Mouse (Mus musculus) kidney, postnatal 4 days (tissue): ENCODE results near the gene Cpa4.

Source experiments
- DNase-seq, 2 experiments: peaks; one replicate each; pipeline ENCODE4 v3.0.0; 2021; ENCODE audit warnings: mixed read lengths in 2 of 2

The Cpa4 gene

GRCm38 (mm10) chr6:30552628-30553027 lies 15.5 kb upstream of the Cpa4 start:
- DNase-seq, result no peak

- DNase-seq, result no peak
Measured at GRCm38 (mm10) chr6:30553381-30554010, 14.7 kb upstream of the Cpa4 start.

DNA sequence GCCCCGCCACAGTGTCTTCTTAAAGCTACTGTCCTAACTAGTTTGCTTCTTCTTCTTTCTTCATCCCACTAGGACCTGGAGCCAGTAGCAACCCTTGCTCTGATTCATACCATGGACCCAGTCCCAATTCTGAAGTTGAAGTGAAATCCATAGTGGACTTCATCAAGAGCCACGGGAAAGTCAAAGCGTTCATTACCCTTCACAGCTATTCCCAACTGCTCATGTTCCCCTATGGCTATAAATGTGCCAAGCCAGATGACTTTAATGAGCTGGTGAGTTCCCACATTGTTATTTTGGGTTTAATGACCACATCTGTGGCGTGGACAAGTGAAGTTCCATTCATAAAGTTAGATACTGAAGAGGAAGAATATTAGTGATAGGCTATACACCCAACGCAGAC lies 14.1 kb upstream of the Cpa4 start:
- DNase-seq, result no peak

- DNase-seq, result no peak
Measured at GRCm38 (mm10) chr6:30554621-30555170, 13.5 kb upstream of the Cpa4 start.

DNA sequence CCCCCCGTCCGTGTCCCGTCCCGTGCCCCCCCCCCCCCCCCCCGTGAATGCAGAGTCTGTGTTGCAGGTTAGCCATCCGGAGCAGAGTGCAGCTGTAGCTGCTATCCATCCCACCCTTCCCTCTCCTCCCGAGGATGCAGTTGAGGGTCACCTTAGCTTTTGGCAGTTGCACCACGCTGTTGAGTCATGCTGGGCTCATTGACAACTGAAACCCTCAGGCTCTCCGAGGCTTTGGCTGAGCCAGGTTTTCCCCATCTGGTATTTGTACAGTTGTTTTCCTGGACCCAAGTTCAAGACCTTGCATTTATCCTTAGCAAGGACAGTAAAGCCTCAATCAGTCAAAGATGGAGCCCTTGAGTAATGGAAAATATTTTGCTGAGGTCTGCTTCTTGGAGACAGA lies 12.1 kb upstream of the Cpa4 start:
- DNase-seq, result peak in 1 of 2 experiments; percentile 13

DNA sequence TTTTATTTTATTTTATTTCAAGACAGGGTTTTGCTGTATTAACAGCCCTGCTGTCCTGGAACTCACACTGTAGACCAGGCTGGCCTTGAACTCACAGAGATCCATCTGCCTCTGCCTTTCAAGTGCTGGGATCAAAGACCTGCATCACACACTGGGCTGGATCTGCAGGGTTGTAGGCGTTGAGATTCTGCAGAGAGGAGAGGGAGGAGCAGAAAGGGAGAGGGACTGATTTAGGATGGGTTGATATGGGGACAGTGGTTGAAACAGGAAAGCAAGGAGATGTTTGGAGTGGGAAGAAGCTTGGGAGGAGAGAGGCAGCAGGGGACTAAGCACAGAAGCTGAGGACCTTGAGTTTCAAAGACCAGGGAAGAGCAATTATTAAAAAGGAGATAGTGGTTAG lies 8.4 kb upstream of the Cpa4 start:
- DNase-seq, result no peak

DNA sequence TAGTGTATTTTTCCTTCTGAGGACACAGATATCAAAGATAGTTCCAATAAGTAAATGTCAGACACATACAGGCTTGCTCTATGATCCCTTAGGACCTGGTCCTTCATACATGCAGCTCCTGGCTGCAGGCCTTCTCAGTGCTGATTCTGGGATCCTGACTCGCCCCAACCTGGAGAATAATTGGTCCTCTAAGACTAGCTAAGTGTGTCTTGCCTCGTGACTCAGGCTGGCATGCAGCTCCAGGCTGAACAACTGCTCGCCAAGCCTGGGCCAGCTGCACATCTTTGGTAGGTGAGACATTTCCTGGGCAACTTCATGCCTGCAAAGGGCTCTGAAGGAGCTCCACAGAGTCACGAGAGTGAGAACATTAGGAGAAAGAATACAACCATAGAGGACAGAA lies 6.0 kb upstream of the Cpa4 start:
- no peak for DNase-seq

- no peak for DNase-seq
Measured at GRCm38 (mm10) chr6:30563575-30563974, 4.6 kb upstream of the Cpa4 start.

- DNase-seq, result no peak
Measured at GRCm38 (mm10) chr6:30564051-30564450, 4.1 kb upstream of the Cpa4 start.

- DNase-seq, result no peak
Measured at GRCm38 (mm10) chr6:30569331-30569730, 1.2 kb downstream of the Cpa4 start.

DNA sequence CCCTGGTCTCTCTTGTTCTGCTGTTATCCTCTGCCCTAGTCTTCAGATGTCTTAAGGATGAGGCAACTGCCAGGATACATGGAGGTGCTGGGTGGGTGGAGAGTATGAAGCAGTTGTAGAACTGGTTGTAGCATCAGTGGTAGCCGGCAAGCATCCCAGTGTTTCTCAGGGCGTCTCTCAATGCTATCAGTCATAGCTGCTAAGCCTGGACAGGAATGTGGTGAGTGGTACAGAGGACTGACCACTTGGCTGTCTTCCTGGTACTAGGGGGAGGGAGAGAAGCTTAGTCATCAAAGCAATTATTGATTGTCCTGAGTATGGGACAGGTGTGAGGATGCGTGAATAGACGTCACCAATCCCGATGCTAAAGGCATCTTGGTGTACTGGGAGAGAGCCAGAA lies 1.8 kb downstream of the Cpa4 start:
- no peak for DNase-seq

DNA sequence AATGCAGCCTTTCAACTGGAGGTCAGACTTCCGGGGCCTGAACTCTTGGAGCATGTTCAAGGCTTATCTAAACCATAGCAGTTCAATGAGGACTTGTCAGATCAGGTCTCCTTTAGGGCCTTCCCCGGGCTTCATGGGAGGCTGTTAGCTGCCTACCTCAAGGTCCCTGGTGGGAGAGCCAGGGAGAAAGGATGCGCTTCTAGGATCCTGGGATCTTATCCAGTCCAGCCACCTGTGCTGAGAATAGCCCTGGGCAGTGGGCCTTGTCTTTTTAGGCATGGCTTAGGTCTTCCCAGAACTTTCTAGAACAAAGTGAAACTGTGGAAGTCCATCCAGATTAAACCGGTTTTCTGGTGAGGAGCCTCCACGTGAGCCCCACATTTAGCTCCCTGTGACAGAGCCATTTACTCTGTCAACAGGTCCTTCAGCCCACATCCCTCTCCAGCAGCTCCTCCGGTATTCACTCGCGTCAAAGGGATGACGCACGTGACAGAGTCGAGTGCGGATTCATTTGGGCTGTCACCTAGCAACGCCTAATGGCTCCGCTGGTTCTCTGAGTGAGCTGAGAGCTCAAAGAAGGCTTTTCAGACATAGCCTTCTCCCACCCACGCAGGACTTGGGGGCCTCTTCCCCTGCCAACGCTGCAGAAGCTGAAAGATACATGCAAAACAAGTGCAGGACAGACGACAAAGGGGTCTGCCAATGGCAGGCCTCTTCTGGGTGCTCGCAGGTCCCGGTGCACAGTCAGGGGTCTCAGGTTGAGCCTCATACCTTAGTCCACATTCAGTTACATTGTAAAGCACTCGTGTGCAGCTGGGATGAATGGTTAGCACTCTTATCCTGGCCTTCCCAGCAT lies 4.5 kb downstream of the Cpa4 start:
- DNase-seq, result peak in 1 of 2 experiments; percentile 35

DNA sequence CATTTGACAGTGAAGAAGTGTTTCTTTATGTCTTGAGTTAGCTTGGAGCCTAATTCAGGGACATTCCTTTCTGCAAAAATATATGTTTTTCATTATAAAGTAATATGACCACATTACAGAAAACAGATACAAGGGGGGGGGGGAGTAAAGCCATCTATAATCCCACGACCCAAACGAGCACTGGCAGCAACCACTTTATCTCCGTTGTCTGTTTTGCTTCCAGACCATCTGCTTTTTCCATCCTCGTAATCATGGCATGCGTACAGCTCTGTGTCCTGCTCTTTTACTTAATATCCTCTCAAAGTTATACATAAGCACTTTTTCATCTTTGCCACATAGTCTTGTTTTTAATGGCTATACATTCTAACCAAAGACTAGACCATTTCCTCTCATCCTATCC lies 5.2 kb downstream of the Cpa4 start:
- no peak for DNase-seq

- DNase-seq, result no peak
Measured at GRCm38 (mm10) chr6:30574945-30575344, 6.8 kb downstream of the Cpa4 start.

GRCm38 (mm10) chr6:30576477-30577203 lies 8.5 kb downstream of the Cpa4 start:
- DNase-seq, result peak in 1 of 2 experiments; percentile 14

- peak in 1 of 2 experiments; percentile 9 for DNase-seq
Measured at GRCm38 (mm10) chr6:30579961-30580840, 12.0 kb downstream of the Cpa4 start.

DNA sequence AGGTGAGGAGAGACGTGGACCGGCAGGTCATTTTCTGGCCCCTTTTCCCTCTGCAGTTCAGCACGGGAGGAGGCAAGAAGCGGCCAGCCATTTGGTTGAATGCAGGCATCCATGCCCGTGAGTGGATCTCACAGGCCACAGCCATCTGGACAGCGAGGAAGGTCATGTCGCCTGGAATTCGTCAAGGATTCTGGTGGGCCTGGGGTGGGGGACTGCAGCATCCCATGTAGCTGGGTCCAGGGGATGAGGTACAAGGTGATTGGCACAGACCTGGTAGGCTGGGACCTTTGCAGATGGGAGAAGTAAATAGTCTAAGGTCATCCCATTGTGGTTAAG lies 12.6 kb downstream of the Cpa4 start:
- DNase-seq, result no peak

DNA sequence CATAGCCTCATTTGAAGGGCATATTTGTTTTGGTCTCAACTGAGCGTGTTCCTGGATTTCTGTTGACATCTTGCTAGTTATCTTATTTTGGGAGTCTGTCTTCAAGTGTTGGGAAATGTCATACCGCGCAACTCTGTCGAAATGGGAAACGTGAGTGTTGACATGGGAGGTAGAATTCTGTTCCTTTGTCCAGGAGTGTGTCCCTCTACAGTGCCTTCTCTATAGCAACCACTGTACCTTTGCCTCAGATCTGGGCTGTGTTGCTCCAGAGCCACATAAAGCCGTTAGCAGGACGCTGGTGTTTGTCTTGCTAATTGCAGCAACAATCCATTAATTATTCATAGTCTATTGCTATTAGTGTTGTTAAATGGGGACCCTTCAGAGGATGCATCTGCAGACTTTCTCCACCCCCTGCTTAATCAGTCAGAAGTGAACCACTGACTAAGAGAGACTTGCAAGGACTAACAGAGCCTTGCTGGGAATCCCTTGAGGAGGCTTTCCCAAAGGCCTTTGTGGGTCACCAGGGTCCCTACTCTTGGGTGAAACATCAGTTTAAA lies 18.8 kb downstream of the Cpa4 start:
- DNase-seq, result no peak

- DNase-seq, result peak in 1 of 2 experiments; percentile 27
Measured at GRCm38 (mm10) chr6:30589819-30590218, 21.6 kb downstream of the Cpa4 start.

DNA sequence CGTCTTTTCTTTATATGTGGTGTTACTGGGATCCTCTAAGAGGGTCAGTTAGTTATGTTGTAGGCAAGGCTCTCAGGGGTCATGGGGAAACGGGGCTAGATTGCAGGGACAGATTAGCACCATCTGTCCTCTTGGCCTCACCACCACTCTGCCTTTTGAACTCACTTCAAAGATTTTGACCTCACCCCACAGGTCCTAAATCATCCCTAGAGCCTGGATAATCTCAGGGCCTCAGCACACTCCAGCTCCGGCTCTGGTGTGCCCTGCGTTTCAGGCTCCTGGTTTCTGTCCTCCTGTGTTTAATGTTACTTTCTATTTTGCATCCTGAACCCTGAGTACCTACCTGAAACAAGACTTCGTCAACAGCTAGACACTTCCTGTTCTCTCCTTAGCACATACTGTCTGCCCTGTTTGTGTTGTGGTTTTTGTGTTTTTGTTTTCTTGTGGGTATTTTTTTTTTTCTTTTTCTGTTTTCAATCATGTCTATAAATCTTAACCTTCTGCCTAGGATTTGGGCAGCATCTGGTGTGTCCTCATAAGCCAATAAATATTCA lies 23.8 kb downstream of the Cpa4 start:
- no peak for DNase-seq

- DNase-seq, result no peak
Measured at GRCm38 (mm10) chr6:30592417-30592974, 24.3 kb downstream of the Cpa4 start.
